Mouse (Mus musculus) heart, embryonic 14.5 days (tissue): Measurements from ENCODE around the gene Dram1. TPM values are rescaled to one million over a fixed set of nuclear protein-coding genes. Genes with fewer than 3 reads are reported as not detected.

ENCODE experiments used
- ATAC-seq: fragments of 200-750 bp; cut with Nextera tagmentation; 2 replicates; pipeline ENCODE4 v1.8.0; 2017; ENCODE audit warnings: low read depth, moderate TSS enrichment; ENCODE audit not compliant: insufficient number of reproducible peaks, insufficient read depth, low FRiP score
- H3K27ac ChIP-seq, 2 experiments: fragments of 200-500 bp in 1 of 2; fragments of 300-500 bp in 1 of 2; sonication (generic) in 1 of 2; replicated peaks in 1 of 2; 2 replicates each; pipeline ENCODE4 v1.5.1; 2012 to 2014; ENCODE audit warnings: low read depth in 2 of 2, low read length in 2 of 2, control low read depth in 1 of 2, mild to moderate bottlenecking in 1 of 2, mixed read lengths in 1 of 2; ENCODE audit not compliant: control insufficient read depth in 1 of 2, insufficient read depth in 1 of 2
- H3K27me3 ChIP-seq: fragments of 300-500 bp; sonication (generic); 2 replicates; pipeline ENCODE4 v1.6.1; 2014; ENCODE audit warnings: mild to moderate bottlenecking, low read length, control low read depth; ENCODE audit not compliant: control insufficient read depth, insufficient read depth
- H3K36me3 ChIP-seq: fragments of 300-500 bp; sonication (generic); 2 replicates; pipeline ENCODE4 v1.6.1; 2014; ENCODE audit warnings: mild to moderate bottlenecking, control low read depth, low read length, mixed read lengths; ENCODE audit not compliant: control insufficient read depth, insufficient read depth
- H3K4me1 ChIP-seq, 2 experiments: fragments of 200-500 bp in 1 of 2; fragments of 300-500 bp in 1 of 2; sonication (generic) in 1 of 2; 2 replicates each; pipeline ENCODE4 v1.6.1; 2012 to 2014; ENCODE audit warnings: low read length in 2 of 2, control low read depth in 1 of 2, mixed read lengths in 1 of 2; ENCODE audit not compliant: control insufficient read depth in 2 of 2, insufficient read depth in 2 of 2
- H3K4me2 ChIP-seq: fragments of 300-500 bp; sonication (generic); 2 replicates; pipeline ENCODE4 v1.6.1; 2014; ENCODE audit warnings: mild to moderate bottlenecking, low read length
- H3K4me3 ChIP-seq, 2 experiments: fragments of 200-500 bp in 1 of 2; fragments of 300-500 bp in 1 of 2; sonication (generic) in 1 of 2; 2 replicates each; pipeline ENCODE4 v1.5.1; 2012 to 2014; ENCODE audit warnings: low read length in 2 of 2, mild to moderate bottlenecking in 2 of 2, control low read depth in 1 of 2, low read depth in 1 of 2, moderate library complexity in 1 of 2; ENCODE audit not compliant: control insufficient read depth in 1 of 2, insufficient read depth in 1 of 2
- H3K9ac ChIP-seq: fragments of 300-500 bp; sonication (generic); 2 replicates; pipeline ENCODE4 v1.6.1; 2014; ENCODE audit warnings: mild to moderate bottlenecking, low read length
- H3K9me3 ChIP-seq: fragments of 300-500 bp; sonication (generic); 2 replicates; pipeline ENCODE4 v1.6.1; 2016; ENCODE audit warnings: low read length, control low read depth; ENCODE audit not compliant: control insufficient read depth
- WGBS: fragments of 180-500 bp; shearing (Covaris S2); extraction: QIAGEN DNeasy Blood & Tissue Kit; methylation state at CpG from one replicate; pipeline ENCODE4 v1.1.7; 2014; 5-methylcytosine and 5-hydroxymethylcytosine counted together
- polyA plus RNA-seq: library from polyadenylated mRNA; unstranded; fragments of >200 nt; fragmentation: Nextera tagmentation; extraction: Ambion mirVana; gene quantifications from 2 replicates; pipeline ENCODE4 v1.2.1, GENCODE M21; 2014

Dram1 gene
- polyA plus RNA-seq, 1 experiment from 2014 or later, result 0.74 TPM

DNA sequence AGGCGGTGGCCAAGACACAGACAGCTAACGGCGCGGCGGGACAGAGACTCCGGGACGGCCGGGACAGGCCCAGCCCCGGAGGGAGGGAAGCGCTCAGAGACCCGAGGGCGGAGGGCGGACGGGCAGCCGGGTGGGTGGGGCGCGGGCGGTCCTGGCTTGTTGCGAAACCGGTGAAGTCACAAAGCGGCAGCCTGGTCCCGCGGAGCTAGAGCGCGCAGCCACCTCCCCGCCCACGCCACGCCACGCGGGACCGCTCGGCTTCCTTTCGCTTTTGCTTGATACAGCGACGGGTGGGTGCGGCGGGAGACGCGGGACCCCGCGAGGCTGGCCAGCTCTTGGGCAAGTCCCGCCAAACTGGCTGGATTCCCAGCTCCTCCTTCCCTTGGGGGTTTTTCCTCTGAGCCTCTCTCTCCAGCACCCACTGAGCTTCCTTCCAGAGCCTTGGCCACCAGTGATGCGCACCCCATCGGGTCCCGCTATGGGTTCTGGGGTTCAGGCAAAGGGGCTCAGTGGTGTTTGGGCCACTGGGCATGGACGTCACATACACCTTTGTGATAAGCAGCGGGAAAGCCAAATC, 21.8 kb downstream of the Dram1 start:
- peak; percentile 69 for ATAC-seq
- WGBS, result 2% methylated on average over 34 of the region's 47 CpGs
- Histone ChIP-seq H3K27me3 (peaks cover 3% of the 10 kb centered on the region; the same call in 1 of the 2 replicates), H3K9me3 (no peaks in the 10 kb centered on the region), H3K36me3 (no peaks in the 10 kb centered on the region), H3K4me3 (peak overlapping the region; percentile 68 to 78), H3K9ac (peak overlapping the region; percentile 75), H3K4me1 (peaks cover 3% of the 10 kb centered on the region in 2 experiments; a peak in 1 of 4 replicates), H3K4me2 (peak overlapping the region; percentile 89), H3K27ac (no peak overlapping the region)

DNA sequence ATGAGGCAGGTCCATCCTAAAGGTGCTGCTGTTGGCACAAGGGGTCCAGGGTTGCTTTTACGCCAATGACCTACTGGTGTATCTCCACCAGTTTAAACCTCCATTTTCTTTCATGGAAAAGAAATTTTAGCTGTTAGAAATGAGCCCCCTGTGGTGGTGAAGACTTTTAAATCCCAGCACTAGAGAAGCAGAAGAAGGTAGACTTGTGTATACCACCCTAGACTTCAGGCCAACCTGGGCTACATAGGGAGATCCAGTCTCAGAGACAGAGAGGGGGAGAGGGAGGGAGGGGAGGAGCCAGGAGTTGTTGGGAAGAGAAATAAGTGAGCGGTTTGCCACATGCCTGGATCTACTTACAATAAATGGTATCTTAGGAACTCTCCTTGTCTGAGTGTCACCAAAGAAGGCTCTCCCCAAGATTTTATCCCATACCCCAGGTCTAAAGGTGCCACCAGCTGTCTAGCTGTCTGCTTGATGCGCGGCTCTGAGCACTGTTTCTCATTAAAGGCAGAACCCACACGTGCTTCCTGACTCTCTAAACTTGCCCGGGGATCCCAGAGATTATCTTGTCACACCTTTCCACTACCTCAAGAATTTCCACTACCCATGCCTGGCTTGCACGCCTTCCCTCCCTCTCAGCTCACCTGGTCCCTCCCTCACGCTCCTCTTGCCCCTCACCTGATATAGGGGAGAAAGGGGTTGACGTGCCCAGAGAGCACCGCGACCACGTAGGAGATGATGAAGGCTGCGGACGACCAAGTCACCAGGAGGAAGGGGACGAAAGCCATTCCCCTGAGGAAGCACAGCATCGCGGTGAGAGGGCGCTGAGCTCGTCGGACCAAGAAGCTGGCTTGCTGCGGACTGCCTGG, 22.5 kb downstream of the Dram1 start:
- peak overlapping the region; percentile 75 for H3K9ac ChIP-seq
- peaks cover 3% of the 10 kb centered on the region; the same call in 1 of the 2 replicates for H3K27me3 ChIP-seq
- 8% methylated on average over 21 of the region's 21 CpGs for WGBS
- no peaks in the 10 kb centered on the region for H3K9me3 ChIP-seq
- peaks cover 3% of the 10 kb centered on the region in 2 experiments; a peak in 1 of 4 replicates for H3K4me1 ChIP-seq
- H3K27ac ChIP-seq, result no peak overlapping the region
- ATAC-seq, result no peak
- peak overlapping the region; percentile 89 for H3K4me2 ChIP-seq
- no peaks in the 10 kb centered on the region for H3K36me3 ChIP-seq
- H3K4me3 ChIP-seq, result peak overlapping the region; percentile 68 to 78

- H3K36me3 ChIP-seq, result no peaks in the 10 kb centered on the region
- H3K4me3 ChIP-seq, result no peak overlapping the region
- no peak overlapping the region for H3K4me2 ChIP-seq
- peaks cover 3% of the 10 kb centered on the region in 2 experiments; a peak in 1 of 4 replicates for H3K4me1 ChIP-seq
- no peak overlapping the region for H3K9ac ChIP-seq
- 73% methylated on average over 5 of the region's 5 CpGs for WGBS
- H3K27ac ChIP-seq, result no peak overlapping the region
- H3K9me3 ChIP-seq, result no peaks in the 10 kb centered on the region
- peaks cover 3% of the 10 kb centered on the region; the same call in 1 of the 2 replicates for H3K27me3 ChIP-seq
- ATAC-seq, result no peak
These were observed 24.3 kb downstream of the Dram1 start for GRCm38 (mm10) chr10:88354599-88354998.

DNA sequence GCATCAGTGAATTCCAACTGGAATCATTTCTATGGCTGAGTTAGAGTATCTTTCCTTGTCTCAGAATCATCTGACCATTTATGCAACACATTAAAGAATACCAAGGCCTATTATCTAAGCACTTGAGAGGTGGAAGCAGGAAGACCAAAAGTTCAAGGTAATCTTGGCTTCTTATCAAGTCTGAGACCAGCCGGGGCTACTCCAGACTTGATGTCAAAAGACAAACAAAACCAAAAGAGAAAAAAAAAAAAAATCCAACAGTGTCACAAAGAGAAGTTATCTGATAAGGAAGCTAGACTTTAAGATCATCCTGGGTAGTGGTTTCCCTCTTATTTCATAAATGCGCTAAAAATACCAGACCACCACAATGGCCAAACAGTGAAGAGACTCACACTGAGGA, 26.3 kb downstream of the Dram1 start:
- Histone ChIP-seq H3K27me3 (no peaks in the 10 kb centered on the region), H3K4me2 (no peak overlapping the region), H3K4me3 (no peak overlapping the region), H3K9ac (no peak overlapping the region), H3K36me3 (no peaks in the 10 kb centered on the region), H3K4me1 (peaks cover 3% of the 10 kb centered on the region in 2 experiments; a peak in 1 of 4 replicates), H3K9me3 (no peaks in the 10 kb centered on the region), H3K27ac (no peak overlapping the region)
- WGBS, result 73% methylated on average over 2 of the region's 2 CpGs
- ATAC-seq, result no peak

- Histone ChIP-seq H3K9me3 (no peaks in the 10 kb centered on the region), H3K4me2 (no peak overlapping the region), H3K4me3 (no peak overlapping the region), H3K36me3 (no peaks in the 10 kb centered on the region), H3K9ac (no peak overlapping the region), H3K4me1 (peaks cover under 1 to 1% of the 10 kb centered on the region in 2 experiments; a peak in 1 of 4 replicates), H3K27me3 (no peaks in the 10 kb centered on the region), H3K27ac (no peak overlapping the region)
- ATAC-seq, result no peak
- WGBS, result 35% methylated on average over 5 of the region's 5 CpGs
These were observed 27.3 kb downstream of the Dram1 start for GRCm38 (mm10) chr10:88351411-88352103.

- WGBS, result 70% methylated on average over 2 of the region's 2 CpGs
These were observed 28.2 kb downstream of the Dram1 start for GRCm38 (mm10) chr10:88350687-88351086.

GRCm38 (mm10) chr10:88349800-88350199, 29.1 kb downstream of the Dram1 start:
- no peak for ATAC-seq
- Histone ChIP-seq H3K36me3 (no peaks in the 10 kb centered on the region), H3K9ac (no peak overlapping the region), H3K27ac (no peak overlapping the region), H3K27me3 (no peaks in the 10 kb centered on the region), H3K4me3 (no peak overlapping the region), H3K9me3 (no peaks in the 10 kb centered on the region), H3K4me2 (no peak overlapping the region), H3K4me1 (peaks cover 5% of the 10 kb centered on the region in 2 experiments; a peak in 2 of 4 replicates)
- WGBS, result 41% methylated on average over 8 of the region's 8 CpGs

More at GRCm38 (mm10) chr10:88350687-88351086, 28.2 kb downstream of the Dram1 start:
- H3K4me3 ChIP-seq, result no peak overlapping the region
- no peak overlapping the region for H3K9ac ChIP-seq
- peaks cover 5% of the 10 kb centered on the region in 2 experiments; a peak in 2 of 4 replicates for H3K4me1 ChIP-seq
- H3K27me3 ChIP-seq, result no peaks in the 10 kb centered on the region
- no peak for ATAC-seq
- H3K27ac ChIP-seq, result no peak overlapping the region
- H3K36me3 ChIP-seq, result no peaks in the 10 kb centered on the region
- H3K9me3 ChIP-seq, result no peaks in the 10 kb centered on the region
- no peak overlapping the region for H3K4me2 ChIP-seq
